Mouse (Mus musculus) hindbrain, embryonic 11.5 days (tissue): ENCODE measurements at regions not wholly inside any gene's neighbourhood (a gene's known extent, or its start where the extent isn't known, plus 50 kb on each side); places are given as distances from the start of the nearest gene placed in this dataset.
A peak's percentile ranks its signal among the peaks of the same experiment; 100 is the strongest.

Experiments used
- ATAC-seq: fragments of 200-750 bp; cut with Nextera tagmentation; 2 replicates; pipeline ENCODE4 v1.8.0; 2017; ENCODE audit warnings: mild to moderate bottlenecking, moderate TSS enrichment, moderate library complexity; ENCODE audit not compliant: low FRiP score
- DNase-seq: peaks from one replicate; pipeline ENCODE4 v3.0.0-alpha.2; 2015; ENCODE audit warnings: low spot score
- H3K27ac ChIP-seq: fragments of 300-500 bp; sonication (generic); 2 replicates; pipeline ENCODE4 v1.5.1; 2014; ENCODE audit warnings: mild to moderate bottlenecking, low read depth, low read length
- H3K27me3 ChIP-seq: fragments of 300-500 bp; sonication (generic); 2 replicates; pipeline ENCODE4 v1.6.1; 2014; ENCODE audit warnings: mild to moderate bottlenecking, low read length, moderate library complexity, mixed read lengths; ENCODE audit not compliant: control insufficient read depth, insufficient read depth
- H3K36me3 ChIP-seq: fragments of 300-500 bp; sonication (generic); 2 replicates; pipeline ENCODE4 v1.6.1; 2014; ENCODE audit warnings: mild to moderate bottlenecking, low read length, moderate library complexity, mixed read lengths; ENCODE audit not compliant: control insufficient read depth, insufficient read depth
- H3K4me1 ChIP-seq: fragments of 300-500 bp; sonication (generic); replicated peaks from 2 replicates; pipeline ENCODE4 v1.6.1; 2014; ENCODE audit warnings: low read length, mixed read lengths; ENCODE audit not compliant: control insufficient read depth, insufficient read depth
- H3K4me2 ChIP-seq: fragments of 300-500 bp; sonication (generic); replicated peaks from 2 replicates; pipeline ENCODE4 v1.6.1; 2014; ENCODE audit warnings: mild to moderate bottlenecking, low read depth, low read length
- H3K4me3 ChIP-seq: fragments of 300-500 bp; sonication (generic); 2 replicates; pipeline ENCODE4 v1.5.1; 2014; ENCODE audit warnings: low read depth, low read length
- H3K9ac ChIP-seq: fragments of 300-500 bp; sonication (generic); 2 replicates; pipeline ENCODE4 v1.6.1; 2014; ENCODE audit warnings: low read depth, low read length
- H3K9me3 ChIP-seq: fragments of 300-500 bp; sonication (generic); 2 replicates; pipeline ENCODE4 v1.6.1; 2016; ENCODE audit warnings: low read length; ENCODE audit not compliant: control insufficient read depth
- WGBS: fragments of 180-500 bp; shearing (Covaris S2); extraction: QIAGEN DNeasy Blood & Tissue Kit; methylation state at CpG from one replicate; pipeline ENCODE4 v1.1.7; 2014; 5-methylcytosine and 5-hydroxymethylcytosine counted together

- no peak overlapping the region for H3K4me2 ChIP-seq
- no peaks in the 10 kb centered on the region for H3K4me1 ChIP-seq
- H3K9ac ChIP-seq: no peak overlapping the region
- no peaks in the 10 kb centered on the region for H3K27me3 ChIP-seq
- no peak for DNase-seq
- no peak overlapping the region for H3K4me3 ChIP-seq
- H3K36me3 ChIP-seq: no peaks in the 10 kb centered on the region
- WGBS: 93% methylated on average over 9 of the region's 9 CpGs
- H3K9me3 ChIP-seq: no peaks in the 10 kb centered on the region
- no peak for ATAC-seq
- H3K27ac ChIP-seq: no peak overlapping the region
Measured at GRCm38 (mm10) chr12:17481687-17482086, 62.9 kb upstream of the Odc1 start.

- DNase-seq: no peak
- no peak overlapping the region for H3K9ac ChIP-seq
Measured at GRCm38 (mm10) chr12:17482196-17482595, 62.4 kb upstream of the Odc1 start.

GRCm38 (mm10) chr12:17484448-17484847 is 60.1 kb upstream of the Odc1 start:
- Histone ChIP-seq H3K9me3 (no peaks in the 10 kb centered on the region), H3K27ac (no peak overlapping the region), H3K9ac (no peak overlapping the region), H3K4me2 (no peak overlapping the region), H3K4me1 (no peaks in the 10 kb centered on the region), H3K27me3 (no peaks in the 10 kb centered on the region), H3K36me3 (no peaks in the 10 kb centered on the region), H3K4me3 (no peak overlapping the region)
- no peak for DNase-seq
- no peak for ATAC-seq
- WGBS: 78% methylated on average over 9 of the region's 9 CpGs

More at GRCm38 (mm10) chr12:17482196-17482595, 62.4 kb upstream of the Odc1 start:
- WGBS: 93% methylated on average over 13 of the region's 13 CpGs
- Histone ChIP-seq H3K27ac (no peak overlapping the region), H3K4me2 (no peak overlapping the region), H3K9me3 (no peaks in the 10 kb centered on the region), H3K36me3 (no peaks in the 10 kb centered on the region), H3K27me3 (no peaks in the 10 kb centered on the region), H3K4me3 (no peak overlapping the region), H3K4me1 (no peaks in the 10 kb centered on the region)
- no peak for ATAC-seq

GRCm38 (mm10) chr12:17486062-17486770 is 58.4 kb upstream of the Odc1 start:
- peak; percentile 38; the same call in 1 of the 2 replicates for ATAC-seq
- H3K4me3 ChIP-seq: no peak overlapping the region
- no peak overlapping the region for H3K9ac ChIP-seq
- 33% methylated on average over 9 of the region's 9 CpGs for WGBS
- no peak for DNase-seq
- H3K4me2 ChIP-seq: no peak overlapping the region
- H3K9me3 ChIP-seq: no peaks in the 10 kb centered on the region
- H3K4me1 ChIP-seq: no peaks in the 10 kb centered on the region
- no peaks in the 10 kb centered on the region for H3K27me3 ChIP-seq
- no peaks in the 10 kb centered on the region for H3K36me3 ChIP-seq
- no peak overlapping the region for H3K27ac ChIP-seq

GRCm38 (mm10) chr12:17487336-17487735 is 57.3 kb upstream of the Odc1 start:
- ATAC-seq (no peak), DNase-seq (no peak)
- Histone ChIP-seq H3K4me2 (no peak overlapping the region), H3K9ac (no peak overlapping the region), H3K36me3 (no peaks in the 10 kb centered on the region), H3K4me3 (no peak overlapping the region), H3K27me3 (no peaks in the 10 kb centered on the region), H3K9me3 (no peaks in the 10 kb centered on the region), H3K4me1 (no peaks in the 10 kb centered on the region), H3K27ac (no peak overlapping the region)
- WGBS: 20% methylated on average over 1 of the region's 1 CpGs

GRCm38 (mm10) chr12:17488203-17488602 is 56.4 kb upstream of the Odc1 start:
- whole genome bisulfite sequencing: 83% methylated on average over 1 of the region's 1 CpGs
- H3K9ac ChIP-seq: no peak overlapping the region
- ATAC-seq (no peak), DNase-seq (no peak)
- H3K4me1 ChIP-seq: no peaks in the 10 kb centered on the region
- H3K27me3 ChIP-seq: no peaks in the 10 kb centered on the region
- H3K4me2 ChIP-seq: no peak overlapping the region
- H3K9me3 ChIP-seq: no peaks in the 10 kb centered on the region
- H3K27ac ChIP-seq: no peak overlapping the region
- no peaks in the 10 kb centered on the region for H3K36me3 ChIP-seq
- no peak overlapping the region for H3K4me3 ChIP-seq

DNA sequence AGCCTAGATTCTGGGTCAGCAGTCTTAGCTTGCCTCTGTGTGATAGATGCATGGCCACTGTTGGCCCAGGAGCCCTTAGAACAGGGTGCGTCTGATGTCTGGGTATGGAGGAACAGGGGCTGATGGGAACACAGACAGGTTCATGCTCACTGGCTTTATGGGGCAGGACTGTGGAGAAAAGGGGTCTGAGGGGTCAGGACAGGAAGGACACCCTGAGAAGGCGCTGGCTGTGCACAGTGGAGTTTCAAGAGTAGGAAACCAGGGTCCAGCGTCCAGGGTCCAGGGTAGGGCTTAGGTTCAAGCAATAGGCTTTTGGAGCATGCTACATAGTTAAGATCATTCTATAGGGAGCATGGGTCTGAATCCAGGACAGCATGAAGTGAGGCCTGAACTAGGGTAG is 54.6 kb upstream of the Odc1 start:
- Histone ChIP-seq H3K4me1 (no peaks in the 10 kb centered on the region), H3K36me3 (no peaks in the 10 kb centered on the region), H3K9ac (no peak overlapping the region), H3K4me2 (no peak overlapping the region), H3K27me3 (no peaks in the 10 kb centered on the region), H3K4me3 (no peak overlapping the region), H3K9me3 (no peaks in the 10 kb centered on the region), H3K27ac (no peak overlapping the region)
- no peak for DNase-seq
- no peak for ATAC-seq
- 92% methylated on average over 3 of the region's 3 CpGs for WGBS

DNA sequence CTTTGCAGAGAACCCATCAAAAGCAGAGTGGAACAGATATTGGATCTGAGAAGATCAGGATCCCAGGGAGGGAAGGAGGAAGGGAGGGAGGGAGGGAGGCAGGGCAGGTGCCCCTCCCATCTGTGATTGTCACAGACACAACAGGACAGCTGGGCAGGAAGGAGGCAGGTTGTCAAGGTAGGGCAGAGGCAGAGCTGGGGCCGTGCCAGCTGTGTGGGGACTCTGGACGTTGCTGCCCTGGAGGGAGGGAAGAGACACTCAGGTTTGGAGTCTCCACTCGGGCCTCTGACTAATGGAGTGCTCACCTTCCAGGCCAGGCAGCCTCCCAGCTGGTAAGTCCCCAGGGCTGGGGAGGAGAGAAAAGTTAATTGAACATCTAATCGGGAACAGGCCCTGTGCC is 52.0 kb upstream of the Odc1 start:
- no peak overlapping the region for H3K4me2 ChIP-seq
- ATAC-seq (no peak), DNase-seq (no peak)
- no peaks in the 10 kb centered on the region for H3K36me3 ChIP-seq
- no peak overlapping the region for H3K9ac ChIP-seq
- no peaks in the 10 kb centered on the region for H3K27me3 ChIP-seq
- H3K27ac ChIP-seq: no peak overlapping the region
- 72% methylated on average over 4 of the region's 4 CpGs for WGBS
- no peak overlapping the region for H3K4me3 ChIP-seq
- H3K9me3 ChIP-seq: no peaks in the 10 kb centered on the region
- no peaks in the 10 kb centered on the region for H3K4me1 ChIP-seq

DNA sequence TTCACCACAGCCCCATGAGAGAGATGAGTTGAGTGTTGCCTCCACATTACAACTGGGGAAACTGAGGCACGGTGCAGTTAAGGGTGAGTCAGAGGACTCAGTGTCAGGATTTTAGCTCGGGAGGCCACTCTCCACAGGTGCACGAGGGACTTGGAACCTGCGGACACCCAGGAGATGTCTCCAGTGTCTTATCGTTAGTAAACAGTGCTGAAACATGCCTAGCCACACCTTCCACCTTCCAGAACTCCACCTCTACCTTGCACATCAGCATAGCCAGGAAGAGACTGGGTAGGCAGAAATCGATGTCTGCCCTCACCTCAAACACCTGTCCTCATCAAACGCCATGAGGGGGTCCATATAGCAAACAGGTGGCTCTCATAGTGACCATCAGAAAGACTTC is 51.5 kb upstream of the Odc1 start:
- Histone ChIP-seq H3K4me2 (no peak overlapping the region), H3K9me3 (no peaks in the 10 kb centered on the region), H3K27me3 (no peaks in the 10 kb centered on the region), H3K4me3 (no peak overlapping the region), H3K36me3 (no peaks in the 10 kb centered on the region), H3K4me1 (no peaks in the 10 kb centered on the region), H3K27ac (no peak overlapping the region), H3K9ac (no peak overlapping the region)
- no peak for DNase-seq
- WGBS: 89% methylated on average over 7 of the region's 7 CpGs
- ATAC-seq: no peak
